Mouse (Mus musculus) embryonic fibroblast, embryonic 13.5 days (primary cell): ENCODE data around the gene Psmb2. TPM values are rescaled to one million over a fixed set of nuclear protein-coding genes. Genes with fewer than 3 reads are reported as not detected.
A peak's percentile ranks its signal among the peaks of the same experiment; 100 is the strongest.

Experiments used
- H3K27ac ChIP-seq: 2 replicates; pipeline ENCODE4 v1.5.1; 2012; ENCODE audit warnings: low read length, control low read depth, inconsistent platforms; ENCODE audit not compliant: insufficient read depth
- H3K4me1 ChIP-seq: 2 replicates; pipeline ENCODE4 v1.6.1; 2011; ENCODE audit warnings: low read length; ENCODE audit not compliant: control insufficient read depth, insufficient read depth
- H3K4me3 ChIP-seq: 2 replicates; pipeline ENCODE4 v1.5.1; 2011; ENCODE audit warnings: mild to moderate bottlenecking, control low read depth, low read length; ENCODE audit not compliant: insufficient read depth
- CTCF ChIP-seq: IDR thresholded peaks from 2 replicates; pipeline ENCODE4 v1.5.1; 2011; ENCODE audit warnings: mild to moderate bottlenecking, control low read depth, low read length, moderate library complexity, borderline replicate concordance; ENCODE audit not compliant: insufficient read depth
- POLR2A ChIP-seq: IDR thresholded peaks from 2 replicates; pipeline ENCODE4 v1.6.1; 2011; ENCODE audit warnings: low read depth, mild to moderate bottlenecking, control low read depth, low read length, moderate library complexity
- polyA plus RNA-seq: library from polyadenylated mRNA; stranded (reverse); fragments of >200 nt; gene quantifications from 2 replicates; pipeline ENCODE4 v1.2.4, GENCODE M21; 2011; ENCODE audit warnings: low read depth; ENCODE audit not compliant: missing spikeins, insufficient read length

Gene Psmb2
- polyA plus RNA-seq = 288 and 303 TPM in 2 replicates

DNA sequence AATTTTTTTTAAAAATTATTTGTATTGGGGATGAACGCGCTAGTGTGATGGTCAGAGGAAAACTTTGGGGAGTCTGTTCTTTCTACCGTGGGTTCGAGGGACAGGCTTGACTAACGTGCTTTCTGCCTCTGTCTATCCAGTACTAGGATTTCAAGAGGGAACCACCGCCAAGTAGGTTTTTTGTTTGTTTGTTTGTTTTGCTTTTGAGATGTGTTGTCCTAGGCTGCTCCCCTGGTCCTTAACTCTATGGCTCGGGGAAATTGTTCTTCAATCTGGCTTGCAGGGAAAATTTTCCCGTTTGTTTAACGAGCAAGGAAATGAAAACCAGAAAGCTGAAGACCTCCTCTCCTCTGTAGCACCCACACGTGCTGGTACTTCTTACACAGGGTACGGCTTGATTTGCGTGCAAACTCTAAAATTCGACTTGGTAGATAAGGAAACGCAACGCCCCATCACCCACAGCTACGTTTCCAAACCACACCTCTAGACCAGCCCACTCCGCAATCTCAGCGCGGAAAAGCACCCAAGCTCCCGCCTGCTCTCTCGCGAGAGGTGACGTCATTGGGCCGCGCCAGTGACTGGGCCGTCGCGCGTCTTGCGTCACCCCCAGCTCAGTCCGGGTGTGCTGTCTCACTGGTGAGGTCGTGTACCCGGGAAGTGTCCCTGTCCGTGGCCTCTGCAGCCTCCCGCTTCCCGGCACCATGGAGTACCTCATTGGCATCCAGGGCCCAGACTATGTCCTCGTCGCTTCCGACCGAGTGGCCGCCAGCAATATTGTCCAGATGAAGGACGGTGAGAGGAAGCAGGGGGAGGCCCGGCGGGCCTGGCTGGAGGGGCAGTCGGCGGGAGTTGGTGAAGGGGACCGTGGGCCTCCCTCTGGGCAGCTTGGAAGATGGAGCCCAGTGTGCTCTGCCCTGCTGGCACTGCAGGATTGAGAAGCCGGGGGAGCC lies at the start of gene Psmb2:
Gene Psmb2, plus strand, starts transcription at position 577 of the 950 bp plus-strand sequence.
- no peaks in the 10 kb centered on the region; the same call in 1 of the 2 replicates for H3K4me1 ChIP-seq
- TF ChIP-seq POLR2A = peak; percentile 92
- TF ChIP-seq CTCF = no peak
- H3K27ac ChIP-seq = peak within 1 kb of the TSS; percentile 20; the same call in 1 of the 2 replicates
- H3K4me3 ChIP-seq = peak within 1 kb of the TSS; percentile 92

DNA sequence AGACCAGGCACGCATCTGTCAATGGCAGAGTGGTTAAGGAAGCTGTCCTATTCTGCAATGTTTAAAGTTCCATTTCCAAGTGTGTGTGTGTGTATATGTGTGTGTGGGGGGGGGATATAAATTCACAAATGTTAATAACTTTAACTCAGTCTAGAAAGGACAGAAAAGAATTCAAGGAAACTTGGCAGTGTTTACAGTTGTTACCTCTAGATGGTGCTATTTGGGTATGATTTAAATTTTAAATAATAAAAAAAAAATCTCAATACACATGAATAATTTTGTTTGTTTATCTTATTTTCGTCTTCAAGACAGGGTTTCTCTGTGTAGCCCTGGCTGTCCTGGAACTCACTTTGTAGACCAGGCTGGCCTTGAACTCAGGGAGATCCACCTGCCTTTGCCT lies 45.5 kb upstream of the Psmb2 start:
- no peak overlapping the region for H3K27ac ChIP-seq
- no peaks in the 10 kb centered on the region for H3K4me1 ChIP-seq
- TF ChIP-seq CTCF = no peak
- no peak for TF ChIP-seq POLR2A
- no peak overlapping the region for H3K4me3 ChIP-seq

DNA sequence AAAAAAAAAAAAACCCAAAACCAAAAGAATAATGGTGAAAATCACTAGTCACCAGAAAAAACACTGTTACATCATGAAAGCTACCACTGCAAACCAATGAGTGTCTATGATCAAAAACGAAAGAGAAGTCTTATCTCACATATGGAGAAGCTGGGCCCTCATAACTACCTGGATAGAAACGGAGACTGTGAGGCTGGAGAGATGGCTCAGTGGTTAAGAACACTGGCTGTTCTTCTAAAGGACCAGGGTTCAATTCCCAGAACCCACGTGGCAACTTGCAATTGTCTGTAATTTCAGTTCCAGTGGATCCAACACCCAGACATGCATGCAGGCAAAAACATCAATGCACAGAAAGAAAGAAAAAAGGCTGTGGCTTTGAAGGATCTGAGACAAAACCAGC lies 44.8 kb upstream of the Psmb2 start:
- no peaks in the 10 kb centered on the region for H3K4me1 ChIP-seq
- TF ChIP-seq POLR2A (no peak), CTCF (no peak)
- H3K27ac ChIP-seq = no peak overlapping the region
- H3K4me3 ChIP-seq = no peak overlapping the region

DNA sequence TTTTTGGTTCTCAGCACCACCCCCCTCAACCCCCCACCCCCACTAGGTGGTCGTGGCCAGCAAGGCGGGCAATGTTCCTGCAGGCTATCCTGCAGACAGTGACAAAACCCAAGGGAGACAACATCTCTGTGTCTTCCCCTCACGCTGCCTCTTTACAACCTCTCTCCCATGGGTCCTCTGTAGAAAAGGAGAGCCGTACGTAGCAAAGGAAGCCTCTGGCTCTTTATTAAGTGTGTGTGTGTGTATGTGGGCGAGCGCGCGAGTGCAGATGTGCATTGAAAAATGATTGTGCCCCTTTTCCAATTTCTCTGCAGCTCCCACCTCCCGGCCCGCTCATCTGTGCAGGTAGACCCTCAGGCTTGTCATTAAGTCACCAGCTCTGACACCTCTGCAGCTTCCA lies 41.1 kb upstream of the Psmb2 start:
- Histone ChIP-seq H3K27ac (no peak overlapping the region), H3K4me1 (no peaks in the 10 kb centered on the region), H3K4me3 (no peak overlapping the region)
- TF ChIP-seq POLR2A = no peak
- TF ChIP-seq CTCF = no peak

DNA sequence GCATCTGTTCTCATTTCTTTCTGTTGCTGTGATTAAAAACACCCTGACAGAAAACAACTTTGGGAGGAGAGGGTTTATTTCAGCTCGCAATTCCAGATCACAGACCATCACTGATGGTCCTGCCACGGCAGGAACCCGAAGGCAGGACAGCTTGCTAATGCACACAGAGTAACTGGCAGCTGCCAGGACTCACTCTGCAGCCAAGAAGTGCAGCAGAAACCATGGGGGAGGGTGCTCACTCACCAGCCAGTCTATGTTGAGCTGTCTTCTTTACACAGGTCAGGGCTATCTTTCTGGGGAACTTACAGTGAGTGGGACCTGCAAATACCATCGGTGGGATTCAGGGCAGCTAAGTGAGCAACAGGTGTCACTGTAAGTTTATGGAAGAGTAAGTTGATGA lies 40.0 kb upstream of the Psmb2 start:
- TF ChIP-seq POLR2A = no peak
- TF ChIP-seq CTCF = no peak

DNA sequence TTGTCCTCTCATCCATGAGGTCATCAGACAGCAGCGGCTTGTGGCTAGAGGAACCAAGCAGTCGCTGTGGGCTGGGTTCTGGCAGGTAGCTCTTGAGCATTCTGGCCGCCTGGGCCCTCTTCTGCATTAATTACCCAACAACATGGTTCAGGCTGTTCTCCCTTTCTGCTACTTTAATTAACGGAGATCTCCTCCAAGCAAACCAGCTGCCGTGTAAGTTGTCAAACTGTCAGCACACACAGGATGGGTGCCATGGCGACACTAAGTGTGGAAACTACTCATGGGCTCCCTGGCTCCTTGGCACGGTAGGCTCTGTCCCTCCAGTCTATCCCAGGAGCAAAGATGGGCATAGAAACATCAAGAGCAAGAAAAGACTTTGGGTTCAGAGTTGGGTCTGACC lies 38.1 kb upstream of the Psmb2 start:
- Histone ChIP-seq H3K4me1 (no peaks in the 10 kb centered on the region), H3K4me3 (no peak overlapping the region), H3K27ac (no peak overlapping the region)
- no peak for TF ChIP-seq CTCF
- no peak for TF ChIP-seq POLR2A

More for the DNA sequence above, 40.0 kb upstream of the Psmb2 start:
- H3K4me3 ChIP-seq = no peak overlapping the region
- H3K27ac ChIP-seq = no peak overlapping the region
- no peaks in the 10 kb centered on the region for H3K4me1 ChIP-seq

DNA sequence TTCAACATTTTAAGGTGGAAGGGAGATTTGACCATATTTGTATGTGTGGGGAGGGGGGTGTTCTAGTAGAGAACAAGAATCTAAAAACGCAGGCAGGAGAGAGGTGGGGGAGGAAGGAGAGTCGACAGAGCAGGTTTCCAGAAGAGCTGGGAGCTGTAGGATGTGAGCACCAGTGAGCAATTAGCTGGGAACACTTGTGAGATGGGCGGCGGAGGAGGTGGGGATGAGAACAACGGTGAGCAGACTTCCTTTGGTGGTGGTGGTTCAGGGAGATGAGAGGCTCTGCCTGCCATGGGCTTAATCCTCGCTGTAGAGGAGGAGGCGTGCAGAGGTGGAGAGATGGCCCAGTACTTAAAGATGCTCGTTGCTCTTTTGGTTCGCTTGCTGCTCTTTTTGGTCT lies 35.5 kb upstream of the Psmb2 start:
- TF ChIP-seq POLR2A = no peak
- no peak for TF ChIP-seq CTCF

DNA sequence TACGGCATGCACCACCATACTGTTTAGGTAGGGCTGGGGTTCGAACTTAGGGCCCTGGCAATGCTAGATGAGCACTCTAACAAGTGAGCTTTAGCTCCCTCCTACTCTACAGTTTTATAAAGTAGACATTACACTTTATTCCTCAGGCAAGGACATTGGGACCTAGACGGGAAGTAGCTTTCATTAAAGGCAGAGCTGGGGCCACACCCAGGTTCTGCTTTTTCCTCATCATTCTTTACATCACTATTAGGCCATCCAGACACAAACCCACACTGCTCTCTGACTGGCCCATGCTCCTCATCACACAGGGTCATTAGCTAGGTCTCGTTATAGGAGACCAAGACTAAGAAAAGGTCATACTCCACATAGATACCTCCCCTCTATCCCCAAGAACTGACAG lies 33.6 kb upstream of the Psmb2 start:
- Histone ChIP-seq H3K27ac (no peak overlapping the region), H3K4me1 (no peaks in the 10 kb centered on the region), H3K4me3 (no peak overlapping the region)
- TF ChIP-seq CTCF (no peak), POLR2A (no peak)

More for the DNA sequence above, 35.5 kb upstream of the Psmb2 start:
- H3K27ac ChIP-seq = no peak overlapping the region
- no peaks in the 10 kb centered on the region for H3K4me1 ChIP-seq
- H3K4me3 ChIP-seq = no peak overlapping the region

DNA sequence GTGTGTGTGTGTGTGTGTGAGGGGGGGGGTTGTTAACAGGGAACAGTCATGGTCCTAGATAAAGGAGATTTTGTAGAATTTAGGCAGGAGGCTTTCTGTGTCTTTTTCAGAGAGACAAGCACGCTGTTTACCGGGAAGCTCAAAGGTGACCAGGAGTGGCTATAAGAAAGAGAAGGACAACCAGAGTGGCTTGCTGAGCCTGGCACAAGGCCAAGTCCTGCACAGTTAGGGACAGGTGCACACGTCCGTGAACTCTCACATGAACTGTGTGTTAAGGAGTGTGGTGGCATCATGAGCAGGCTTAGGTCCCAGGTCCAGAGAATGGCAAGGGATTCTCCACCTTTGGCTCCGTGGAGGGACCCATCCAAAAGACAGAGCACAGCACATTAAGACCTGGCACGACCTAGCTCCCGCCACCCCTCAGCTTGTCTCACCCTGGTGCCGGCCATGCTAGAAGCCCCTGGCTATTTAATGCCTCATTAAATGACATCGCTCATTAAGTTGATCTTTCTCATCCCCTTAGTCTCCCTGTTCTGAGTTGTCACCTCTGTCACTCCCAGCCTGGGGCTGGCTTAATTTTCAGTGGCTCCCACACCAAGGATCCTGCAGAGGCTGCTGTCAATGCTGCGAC lies 33.0 kb upstream of the Psmb2 start:
- Histone ChIP-seq H3K4me1 (no peaks in the 10 kb centered on the region), H3K27ac (no peak overlapping the region), H3K4me3 (no peak overlapping the region)
- TF ChIP-seq POLR2A (no peak), CTCF (no peak)
